Mouse (Mus musculus) cerebral cortex, adult 2 months (tissue): ENCODE data around the gene Trim33.

ENCODE experiments used
- WGBS: fragments of 180-500 bp; shearing (Covaris S2); methylation state at CpG from one replicate; pipeline ENCODE4 v1.1.7; 2018; 5-methylcytosine and 5-hydroxymethylcytosine counted together

The Trim33 gene

GRCm38 (mm10) chr3:103364182-103364945 lies 85.3 kb downstream of the Trim33 start:
- WGBS: 78% methylated on average over 11 of the region's 11 CpGs

DNA sequence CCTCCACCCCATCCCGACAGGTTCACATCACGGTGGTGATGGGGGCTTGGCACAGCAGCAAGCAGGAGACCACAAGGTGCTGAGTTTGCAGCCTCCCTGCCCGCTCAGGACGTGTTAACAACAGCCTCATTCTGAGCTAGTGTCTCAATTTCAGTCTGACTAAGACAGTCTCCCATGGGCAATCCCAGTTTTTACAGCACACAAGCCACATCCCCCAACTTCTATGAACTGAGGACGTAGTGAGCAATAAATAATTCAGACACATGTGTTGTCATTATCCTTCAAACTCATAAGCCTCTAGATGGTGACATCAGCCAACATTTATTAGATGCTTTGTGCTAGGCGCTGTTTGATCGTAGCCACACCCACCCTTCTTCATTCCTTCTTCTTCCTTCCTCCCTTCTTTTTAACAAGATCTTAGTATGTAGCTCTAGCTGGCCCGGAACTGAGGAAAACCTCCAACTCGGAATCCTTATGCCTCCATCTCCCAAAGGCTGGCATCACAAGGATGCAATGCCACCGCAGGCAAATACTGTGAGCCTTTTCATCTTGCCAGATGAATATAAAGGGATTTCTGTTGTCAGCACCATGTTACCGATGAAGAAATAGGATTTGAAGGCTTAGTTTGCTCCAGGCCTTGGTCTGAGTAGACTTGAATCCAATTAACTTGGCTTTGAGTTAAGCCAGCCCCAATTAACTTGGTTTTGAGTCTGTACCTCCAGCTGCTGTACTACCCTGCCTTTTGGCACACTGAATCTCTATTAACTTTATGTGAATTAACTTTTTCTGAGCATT lies 88.3 kb downstream of the Trim33 start:
- 66% methylated on average over 11 of the region's 11 CpGs for WGBS

GRCm38 (mm10) chr3:103368731-103369130 lies 89.6 kb downstream of the Trim33 start:
- 81% methylated on average over 3 of the region's 3 CpGs for WGBS

DNA sequence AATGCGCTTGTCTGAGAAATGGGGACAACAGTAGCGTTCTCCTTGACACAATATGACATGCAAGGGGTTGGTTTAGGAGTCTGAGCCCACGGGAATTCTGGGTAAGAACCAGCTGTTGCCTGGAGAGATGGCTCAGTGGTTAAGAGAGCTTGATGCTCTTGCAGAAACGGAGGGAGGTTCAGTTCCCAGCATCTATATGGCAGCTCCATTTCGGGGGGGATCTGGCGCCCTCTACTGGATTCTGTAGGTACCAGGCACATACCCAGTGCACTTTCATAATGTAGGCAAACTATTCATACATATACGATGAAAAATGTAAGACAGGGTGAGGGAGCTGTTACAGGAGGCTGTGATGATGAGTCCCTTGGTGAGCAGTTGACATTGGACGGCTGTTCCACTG lies 94.9 kb downstream of the Trim33 start:
- 25% methylated on average over 8 of the region's 8 CpGs for WGBS

DNA sequence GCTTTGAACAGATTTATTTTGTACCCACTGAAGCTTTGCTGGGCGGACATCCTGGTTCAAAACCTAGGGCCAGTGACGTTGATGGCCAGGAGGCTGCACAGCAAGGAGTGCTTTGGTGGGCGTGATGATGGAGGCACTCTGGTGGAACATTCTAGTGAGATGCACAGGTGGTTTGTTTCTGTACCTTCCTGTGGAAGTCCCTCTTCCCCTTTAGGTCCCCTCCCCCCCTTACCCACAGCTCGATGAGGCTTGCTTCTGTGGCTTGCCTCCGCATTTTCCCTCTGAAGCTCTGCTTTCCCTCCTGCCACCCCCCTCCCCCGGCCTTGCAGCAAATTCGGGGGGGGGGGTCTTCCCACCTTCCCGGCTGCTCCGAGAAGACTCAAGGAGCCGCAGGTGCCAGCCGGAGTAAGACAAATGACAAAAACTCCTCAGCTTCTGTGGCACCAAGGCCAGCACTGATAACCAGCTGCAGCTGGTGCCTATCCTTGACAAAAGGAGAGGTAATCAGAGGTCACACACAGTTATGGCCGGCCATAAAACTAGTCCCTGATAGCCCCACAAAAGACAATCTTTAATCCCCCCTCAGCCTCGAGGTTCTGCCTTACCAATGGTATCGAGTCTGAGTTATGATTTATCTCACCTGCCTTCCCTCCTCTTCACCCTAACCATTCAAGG lies 96.2 kb downstream of the Trim33 start:
- WGBS: 69% methylated on average over 14 of the region's 14 CpGs

- 86% methylated on average over 3 of the region's 3 CpGs for WGBS
Observed at GRCm38 (mm10) chr3:103379371-103379770, 100.3 kb downstream of the Trim33 start.

DNA sequence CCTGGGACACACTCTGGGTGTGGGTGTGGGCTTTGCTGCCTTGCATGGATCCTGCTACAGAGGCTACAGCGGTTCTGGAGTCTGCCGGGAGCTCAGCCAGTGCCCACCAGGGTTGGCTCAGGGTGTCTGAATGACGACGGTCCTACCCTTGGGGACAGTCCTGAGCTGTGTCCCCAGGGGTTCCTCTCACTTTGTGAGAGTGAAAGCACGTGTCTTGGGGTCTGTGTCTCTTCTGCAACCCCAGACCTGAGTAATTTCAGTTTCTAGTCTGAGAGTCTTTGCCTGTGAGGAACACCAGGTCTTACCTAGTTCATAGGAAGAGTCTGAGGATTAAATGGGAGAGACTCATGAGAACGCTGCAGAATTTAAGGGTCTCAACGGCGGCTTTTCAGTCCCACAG lies 101.7 kb downstream of the Trim33 start:
- 92% methylated on average over 8 of the region's 8 CpGs for WGBS

DNA sequence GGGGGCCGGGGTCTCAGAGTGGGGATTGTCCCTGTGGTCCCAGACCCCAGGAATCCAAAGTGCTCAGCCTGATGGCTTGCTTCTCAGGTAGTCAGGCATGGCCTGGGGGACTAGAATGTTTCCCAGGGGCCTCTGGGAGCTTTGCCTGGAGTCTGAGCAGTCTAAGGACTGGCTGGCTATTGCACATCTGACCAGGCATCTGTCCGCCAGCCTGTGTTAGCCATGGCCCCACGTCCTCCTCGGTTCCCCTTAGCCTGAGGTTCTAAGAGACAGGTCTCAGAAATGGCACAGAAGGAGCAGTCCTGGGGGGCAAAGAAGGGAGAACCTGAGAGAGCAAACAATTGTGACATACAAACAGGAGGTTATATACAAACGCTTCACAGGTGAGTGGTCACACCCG lies 102.3 kb downstream of the Trim33 start:
- 96% methylated on average over 6 of the region's 6 CpGs for WGBS

DNA sequence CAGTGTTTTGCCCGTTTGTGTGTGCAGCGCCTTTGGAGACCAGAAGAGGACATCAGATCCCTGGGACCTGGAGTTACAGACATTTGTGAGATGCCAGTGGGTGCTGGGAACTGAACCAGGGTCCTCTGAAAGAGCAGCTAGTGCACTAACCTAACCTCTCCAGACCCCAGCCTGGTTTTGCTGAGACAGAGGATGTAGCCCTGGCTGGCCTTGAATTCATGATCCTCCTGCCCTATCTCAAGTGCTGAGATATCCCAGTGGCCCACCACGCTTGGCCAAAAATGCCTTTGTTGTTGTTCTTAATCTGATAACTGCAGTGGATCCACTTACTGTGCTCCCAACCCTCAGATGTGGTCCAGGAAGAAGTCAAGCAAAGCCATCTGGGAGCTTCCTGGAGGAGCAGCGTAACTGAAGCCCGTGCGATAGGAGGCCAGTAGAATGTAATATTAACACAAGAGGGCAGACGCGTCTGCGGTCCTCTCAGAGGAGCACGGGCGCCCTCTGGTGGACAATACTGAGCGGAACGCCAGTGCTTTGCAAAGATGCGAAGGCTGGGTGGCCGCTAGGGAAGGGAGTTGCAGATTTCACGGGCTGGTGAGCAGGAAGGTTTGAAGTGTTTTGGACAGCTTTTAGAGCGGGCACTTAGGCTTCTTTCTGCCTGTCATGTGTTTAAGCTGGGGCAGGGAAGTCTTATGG lies 103.9 kb downstream of the Trim33 start:
- WGBS: 18% methylated on average over 17 of the region's 17 CpGs

- whole genome bisulfite sequencing: 90% methylated on average over 7 of the region's 7 CpGs
Observed at GRCm38 (mm10) chr3:103384486-103384885, 105.4 kb downstream of the Trim33 start.

DNA sequence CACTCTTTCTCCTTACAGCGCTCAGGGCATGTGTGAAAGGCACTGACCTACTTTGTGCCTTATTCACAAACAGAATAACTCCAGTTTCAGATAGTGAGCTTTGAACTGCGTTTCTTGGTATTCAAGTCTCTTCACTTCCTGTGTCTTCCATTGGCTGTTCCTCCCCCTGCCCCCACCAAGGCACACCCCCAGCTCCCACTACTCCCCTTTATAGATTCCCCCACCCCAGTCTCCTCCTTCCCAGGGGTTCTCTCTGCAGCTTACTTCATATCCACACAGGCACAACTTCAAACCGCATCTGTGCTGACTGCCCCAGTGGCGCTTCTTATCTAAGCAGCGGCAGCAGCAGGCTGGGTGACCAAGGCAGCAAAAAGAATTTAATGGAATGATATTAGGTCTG lies 105.9 kb downstream of the Trim33 start:
- WGBS: 78% methylated on average over 5 of the region's 5 CpGs

GRCm38 (mm10) chr3:103385383-103386291 lies 106.5 kb downstream of the Trim33 start:
- 72% methylated on average over 5 of the region's 5 CpGs for WGBS

DNA sequence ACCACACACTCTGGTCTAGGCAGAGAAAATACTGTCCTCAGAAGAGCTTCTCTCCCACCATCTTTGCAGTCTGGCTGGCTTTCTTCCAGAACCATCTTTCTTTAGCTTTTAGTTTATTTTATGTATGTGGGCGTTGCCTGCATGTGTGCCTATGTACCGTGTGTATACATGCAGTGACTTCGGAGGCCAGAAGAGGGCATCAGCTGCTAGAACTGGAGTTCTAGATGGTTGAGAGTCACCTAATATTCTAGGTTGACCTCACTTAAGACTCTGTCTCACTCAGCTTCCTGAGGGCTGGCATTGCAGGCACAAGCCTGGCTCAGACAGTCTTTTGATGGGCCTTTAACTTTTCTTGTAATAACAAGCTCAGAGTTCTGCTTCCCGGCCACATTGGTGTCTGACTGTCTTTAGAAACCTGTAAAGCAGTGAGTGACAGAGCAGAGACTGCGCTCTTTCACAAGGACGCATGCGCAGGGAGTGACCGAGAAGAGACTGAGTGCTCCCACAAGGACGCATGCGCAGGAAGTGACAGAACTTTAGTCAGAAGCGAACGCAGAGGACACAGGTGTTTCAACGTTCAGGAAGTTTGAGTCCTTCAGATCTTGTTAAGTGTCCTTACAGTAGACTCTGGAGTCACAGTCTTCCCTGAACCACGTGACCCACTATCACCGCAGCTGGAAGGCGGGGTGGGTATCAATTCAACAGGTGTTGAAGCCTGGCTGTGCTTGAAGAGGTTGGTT lies 107.4 kb downstream of the Trim33 start:
- 87% methylated on average over 16 of the region's 16 CpGs for WGBS

DNA sequence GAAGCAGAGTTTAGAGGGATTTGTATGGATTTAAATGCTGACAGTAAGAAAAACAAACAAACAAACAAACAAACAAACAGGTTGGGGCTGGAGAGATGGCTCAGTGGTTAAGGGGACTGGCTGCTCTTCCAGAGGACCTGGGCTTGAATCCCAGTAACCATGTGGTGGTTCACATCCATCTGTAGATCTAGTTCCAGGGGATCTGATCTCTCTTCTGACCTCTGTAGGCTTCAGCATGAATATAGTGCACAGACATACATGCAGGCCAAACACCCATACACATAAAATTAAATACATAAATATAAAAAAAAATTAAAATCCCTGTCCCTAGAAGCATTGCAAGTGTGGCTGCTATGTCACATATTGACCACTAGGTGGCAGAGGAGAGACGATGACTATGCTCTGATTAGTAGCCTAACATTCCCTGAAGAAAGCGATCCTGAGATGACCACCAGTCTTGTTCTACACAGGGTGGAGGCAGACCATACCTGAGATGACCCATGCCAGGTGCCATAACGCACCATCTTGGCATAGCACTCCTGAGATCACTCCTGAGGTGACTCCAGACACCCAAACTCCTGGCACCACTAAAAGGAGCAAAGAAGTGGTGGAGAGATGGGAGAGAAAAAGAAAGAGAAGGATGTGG lies 113.6 kb downstream of the Trim33 start:
- 1% methylated on average over 3 of the region's 3 CpGs for WGBS

- 87% methylated on average over 14 of the region's 14 CpGs for WGBS
Observed at GRCm38 (mm10) chr3:103393283-103394060, 114.4 kb downstream of the Trim33 start.

GRCm38 (mm10) chr3:103394121-103394520 lies 115.0 kb downstream of the Trim33 start:
- WGBS: 80% methylated on average over 2 of the region's 2 CpGs

- WGBS: 73% methylated on average over 3 of the region's 3 CpGs
Observed at GRCm38 (mm10) chr3:103397523-103397922, 118.4 kb downstream of the Trim33 start.

- WGBS: 83% methylated on average over 6 of the region's 6 CpGs
Observed at GRCm38 (mm10) chr3:103400807-103401206, 121.7 kb downstream of the Trim33 start.
